ENCODE assay signal across 9 mouse cellular contexts in genomic region chr9:122922936-122923381, GRCm38 (mm10). TPM values are rescaled to one million over a fixed set of nuclear protein-coding genes. Genes with fewer than 3 reads are reported as not detected.
DNase-seq lines count a peak whose midpoint lies in the region; ATAC-seq and TF ChIP-seq lines count a peak whose summit lies in the region.
"Had no signal": no experiment of that assay in that cellular context is flagged by ENCODE, and none has a peak within 500 bp of the region (broad histone marks: within the 10 kb centered on the region; RNA-seq: fewer than 3 reads in every experiment).

TSS of gene Zfp105 (plus strand) at chr9:122923072.

- peak; percentile 16 to 31 for DNase-seq in B cell, adult 2 months
- DNase-seq in c-Kit-positive CD71-negative TER-119-negative erythroid progenitor cells, embryonic 14.5 days (ENCODE audit: low read depth): peak; percentile 9
- peak; percentile 92 for DNase-seq in kidney, postnatal 0 days (ENCODE audit: low spot score)
- DNase-seq in liver: peak; percentile 65

- ATAC-seq in forebrain, embryonic 12.5 days (ENCODE audit: low FRiP score): peak; percentile 98
- peak; percentile 86 for ATAC-seq in heart, embryonic 14.5 days (ENCODE audit: insufficient number of reproducible peaks, insufficient read depth, low FRiP score, low read depth)
- peak; percentile 95 for ATAC-seq in kidney, postnatal 0 days (replicated peaks; ENCODE audit: low FRiP score, low read depth)
- ATAC-seq in midbrain, embryonic 16.5 days: peak; percentile 99
- ATAC-seq in stomach, embryonic 14.5 days (ENCODE audit: insufficient number of reproducible peaks, insufficient read depth, low FRiP score, low read depth): peak; percentile 97

- peaks cover 33% of the 10 kb centered on the region for H3K36me3 ChIP-seq in forebrain, embryonic 12.5 days (replicated peaks)
- peaks cover 33% of the 10 kb centered on the region for H3K36me3 ChIP-seq in heart, embryonic 14.5 days (ENCODE audit: control insufficient read depth, insufficient read depth, low read length)
- H3K36me3 ChIP-seq in kidney, postnatal 0 days (ENCODE audit: insufficient read depth, low read length): peaks cover 27% of the 10 kb centered on the region
- H3K36me3 ChIP-seq in midbrain, embryonic 16.5 days (ENCODE audit: control insufficient read depth, insufficient read depth, low read length): peaks cover 31% of the 10 kb centered on the region
- H3K36me3 ChIP-seq in stomach, embryonic 14.5 days (ENCODE audit: control insufficient read depth, insufficient read depth, low read length): peaks cover 33% of the 10 kb centered on the region

- peak within 1 kb of the TSS; percentile 87 for H3K4me3 ChIP-seq in forebrain, embryonic 12.5 days (replicated peaks)
- H3K4me3 ChIP-seq in heart, embryonic 14.5 days (ENCODE audit: control insufficient read depth in 1 of 2, insufficient read depth in 1 of 2, low read depth in 1 of 2, low read length in 2 of 2): peak within 1 kb of the TSS; percentile 66 to 99
- H3K4me3 ChIP-seq in kidney, postnatal 0 days (replicated peaks; ENCODE audit: low read depth, low read length): peak within 1 kb of the TSS; percentile 66
- peak within 1 kb of the TSS; percentile 89 for H3K4me3 ChIP-seq in midbrain, embryonic 16.5 days (ENCODE audit: low read depth, low read length)
- peak within 1 kb of the TSS; percentile 62 for H3K4me3 ChIP-seq in stomach, embryonic 14.5 days (ENCODE audit: low read depth, low read length)

- peak within 1 kb of the TSS; percentile 83 for H3K27ac ChIP-seq in forebrain, embryonic 12.5 days
- peak within 1 kb of the TSS; percentile 48 to 80 for H3K27ac ChIP-seq in heart, embryonic 14.5 days (replicated peaks in 1 of 2; ENCODE audit: control insufficient read depth in 1 of 2, insufficient read depth in 1 of 2, low read depth in 2 of 2, low read length in 2 of 2)
- H3K27ac ChIP-seq in kidney, postnatal 0 days: peak within 1 kb of the TSS; percentile 42; the same call in 1 of the 2 replicates
- H3K27ac ChIP-seq in midbrain, embryonic 16.5 days (ENCODE audit: low read length): peak within 1 kb of the TSS; percentile 91
- H3K27ac ChIP-seq in stomach, embryonic 14.5 days (ENCODE audit: low read length): peak within 1 kb of the TSS; percentile 82

- H3K9ac ChIP-seq in forebrain, embryonic 12.5 days: peak within 1 kb of the TSS; percentile 94
- peak within 1 kb of the TSS; percentile 88 for H3K9ac ChIP-seq in heart, embryonic 14.5 days (ENCODE audit: low read length)
- H3K9ac ChIP-seq in kidney, postnatal 0 days (ENCODE audit: low read depth, low read length): peak within 1 kb of the TSS; percentile 89
- peak within 1 kb of the TSS; percentile 98 for H3K9ac ChIP-seq in midbrain, embryonic 16.5 days (ENCODE audit: low read depth, low read length)
- H3K9ac ChIP-seq in stomach, embryonic 14.5 days (replicated peaks; ENCODE audit: low read depth, low read length): peak within 1 kb of the TSS; percentile 90

- no peaks in the 10 kb centered on the region for H3K9me3 ChIP-seq in forebrain, embryonic 12.5 days
- H3K9me3 ChIP-seq in heart, embryonic 14.5 days (ENCODE audit: control insufficient read depth, low read length): no peaks in the 10 kb centered on the region
- H3K9me3 ChIP-seq in kidney, postnatal 0 days (replicated peaks; ENCODE audit: low read length): no peaks in the 10 kb centered on the region
- no peaks in the 10 kb centered on the region for H3K9me3 ChIP-seq in midbrain, embryonic 16.5 days (replicated peaks; ENCODE audit: control insufficient read depth, low read length, poor library complexity, severe bottlenecking)
- H3K9me3 ChIP-seq in stomach, embryonic 14.5 days (ENCODE audit: control insufficient read depth, low read depth, low read length): no peaks in the 10 kb centered on the region

- WGBS in forebrain, embryonic 12.5 days: under 1% methylated on average over 43 of the region's 43 CpGs
- under 1% methylated on average over 43 of the region's 43 CpGs for WGBS in heart, embryonic 14.5 days
- under 1% methylated on average over 43 of the region's 43 CpGs for WGBS in kidney, postnatal 0 days
- WGBS in midbrain, embryonic 16.5 days: under 1% methylated on average over 43 of the region's 43 CpGs
- WGBS in stomach, embryonic 14.5 days: under 1% methylated on average over 43 of the region's 43 CpGs

- no peak for TF ChIP-seq CTCF in kidney, postnatal 0 days (IDR thresholded peaks at IDR 0.05; ENCODE audit: low read depth)

- peaks cover 5% of the 10 kb centered on the region for H3K4me1 ChIP-seq in forebrain, embryonic 12.5 days
- peaks cover 0 to 5% of the 10 kb centered on the region in 2 experiments; a peak in 2 of 4 replicates for H3K4me1 ChIP-seq in heart, embryonic 14.5 days (ENCODE audit: control insufficient read depth in 2 of 2, insufficient read depth in 2 of 2, low read length in 2 of 2)
- H3K4me1 ChIP-seq in kidney, postnatal 0 days (replicated peaks; ENCODE audit: insufficient read depth, low read length): no peaks in the 10 kb centered on the region
- peaks cover 9% of the 10 kb centered on the region for H3K4me1 ChIP-seq in midbrain, embryonic 16.5 days (ENCODE audit: control insufficient read depth, insufficient read depth, low read length)
- H3K4me1 ChIP-seq in stomach, embryonic 14.5 days (ENCODE audit: control insufficient read depth, insufficient read depth, low read length): peaks cover 4% of the 10 kb centered on the region; the same call in 1 of the 2 replicates

- H3K4me2 ChIP-seq in forebrain, embryonic 12.5 days: peak within 1 kb of the TSS; percentile 61
- H3K4me2 ChIP-seq in heart, embryonic 14.5 days (ENCODE audit: low read length): peak within 1 kb of the TSS; percentile 73
- peak within 1 kb of the TSS; percentile 64 for H3K4me2 ChIP-seq in kidney, postnatal 0 days (ENCODE audit: low read length)
- peak within 1 kb of the TSS; percentile 60 for H3K4me2 ChIP-seq in midbrain, embryonic 16.5 days (ENCODE audit: low read length)
- H3K4me2 ChIP-seq in stomach, embryonic 14.5 days (replicated peaks; ENCODE audit: low read depth, low read length): peak within 1 kb of the TSS; percentile 60

- H3K27me3 ChIP-seq in forebrain, embryonic 12.5 days: 0 out of 2 replicates have a peak, but pooled peaks cover 3% of the 10 kb centered on the region
- H3K27me3 ChIP-seq in heart, embryonic 14.5 days (ENCODE audit: control insufficient read depth, insufficient read depth, low read length): peaks cover 8% of the 10 kb centered on the region; the same call in 1 of the 2 replicates
- no peaks in the 10 kb centered on the region for H3K27me3 ChIP-seq in kidney, postnatal 0 days (ENCODE audit: insufficient read depth, low read length)
- no peaks in the 10 kb centered on the region for H3K27me3 ChIP-seq in midbrain, embryonic 16.5 days (ENCODE audit: control insufficient read depth, insufficient read depth, low read depth, low read length)
- H3K27me3 ChIP-seq in stomach, embryonic 14.5 days (ENCODE audit: control insufficient read depth, insufficient read depth, low read length): no peaks in the 10 kb centered on the region
- H3K27me3 ChIP-seq: CH12.LX had no signal

RNA-seq across cellular contexts. Expression of gene Zfp105, which starts in this region (rescaled TPM):
- polyA plus RNA-seq in forebrain, embryonic 12.5 days (2016; fragmentation: Nextera tagmentation; extraction: Ambion mirVana): 33.2 and 33.3 TPM in 2 replicates
- 10.8 and 11.5 TPM in 2 replicates for polyA plus RNA-seq in heart, embryonic 14.5 days (2014; fragmentation: Nextera tagmentation; extraction: Ambion mirVana)
- 17.0 and 18.9 TPM in 2 replicates for polyA plus RNA-seq in kidney, postnatal 0 days (2015; fragmentation: Nextera tagmentation; extraction: Ambion mirVana)
- polyA plus RNA-seq in midbrain, embryonic 16.5 days (2015; fragmentation: Nextera tagmentation; extraction: Ambion mirVana): 16.8 and 19.7 TPM in 2 replicates
- 17.8 and 21.1 TPM in 2 replicates for polyA plus RNA-seq in stomach, embryonic 14.5 days (2014; fragmentation: Nextera tagmentation; extraction: Ambion mirVana)

Comparison
In these comparisons a context has a peak if more than half of its experiments do, and no peak if none do; other contexts are left out.
1. Peak in every context shown above with its lines: DNase-seq, ATAC-seq, H3K4me3 ChIP-seq and H3K27ac ChIP-seq.
2. DNase-seq: peak in every context shown above with its lines; median percentile 92 in kidney, postnatal 0 days; 65 in liver; 24 in B cell, adult 2 months; 9 in c-Kit-positive CD71-negative TER-119-negative erythroid progenitor cells, embryonic 14.5 days.